Mouse (Mus musculus) C2C12 (cell line): ENCODE results near the gene Kcnh2.

Source experiments
- CTCF ChIP-seq: IDR thresholded peaks from one replicate; pipeline ENCODE4 v1.5.1; 2011; ENCODE audit not compliant: control insufficient read depth, insufficient read depth, insufficient read length
- MAX ChIP-seq: IDR thresholded peaks from one replicate; pipeline ENCODE4 v1.6.1; 2011; ENCODE audit warnings: mild to moderate bottlenecking, control low read depth
- USF1 ChIP-seq: IDR thresholded peaks from one replicate; pipeline ENCODE4 v1.6.1; 2011; ENCODE audit warnings: low read depth, mild to moderate bottlenecking, control low read depth, moderate library complexity

DNA sequence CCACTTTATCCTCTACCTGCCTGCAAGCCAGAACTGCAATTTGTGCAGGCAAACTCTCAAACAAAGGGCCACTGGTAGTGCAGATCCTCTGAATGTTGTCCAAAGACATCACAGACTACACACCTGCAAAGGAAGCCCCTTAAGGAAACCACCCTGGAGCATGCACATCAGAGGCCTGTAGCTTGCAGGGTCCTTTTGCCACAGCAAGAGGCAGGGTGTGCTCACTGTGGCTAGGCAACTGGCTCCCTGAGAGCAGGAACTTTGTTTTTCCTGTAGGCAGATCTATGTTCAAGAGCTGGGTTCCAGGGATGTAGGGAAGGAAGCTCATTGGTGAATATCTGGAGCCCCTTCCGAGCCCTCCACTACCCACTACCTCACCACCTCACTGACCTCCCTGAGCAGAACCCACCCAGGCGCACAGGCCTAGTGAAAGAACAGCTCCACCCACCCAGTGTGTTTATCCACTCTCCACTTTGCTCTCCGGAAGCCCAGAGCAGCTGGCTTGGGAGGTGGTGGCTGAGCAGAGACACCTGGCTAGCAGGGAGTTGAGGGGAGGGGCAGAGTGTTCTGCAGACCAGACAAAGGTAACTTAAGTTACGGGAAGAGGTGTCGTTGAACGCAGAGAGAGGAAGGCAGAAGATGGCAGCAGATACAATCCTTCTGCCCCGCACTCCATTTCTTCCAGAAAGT is 4.1 kb downstream of the Kcnh2 start:
- TF ChIP-seq MAX (no peak), USF1 (no peak), CTCF (no peak)
